Mouse (Mus musculus) liver, embryonic 15.5 days (tissue): Measurements from ENCODE around the gene Sept9. TPM values are rescaled to one million over a fixed set of nuclear protein-coding genes. Genes with fewer than 3 reads are reported as not detected.

Source experiments
- ATAC-seq: fragments of 200-750 bp; cut with Nextera tagmentation; 2 replicates; pipeline ENCODE4 v1.8.0; 2017; ENCODE audit warnings: moderate number of reproducible peaks, mild to moderate bottlenecking, moderate library complexity; ENCODE audit not compliant: insufficient read depth
- H3K27ac ChIP-seq: fragments of 300-500 bp; sonication (generic); replicated peaks from 2 replicates; pipeline ENCODE4 v1.5.1; 2015; ENCODE audit warnings: mild to moderate bottlenecking, inconsistent platforms
- H3K27me3 ChIP-seq: fragments of 300-500 bp; sonication (generic); 2 replicates; pipeline ENCODE4 v1.6.1; 2015; ENCODE audit warnings: mild to moderate bottlenecking, inconsistent platforms
- H3K36me3 ChIP-seq: fragments of 300-500 bp; sonication (generic); replicated peaks from 2 replicates; pipeline ENCODE4 v1.6.1; 2015; ENCODE audit warnings: moderate library complexity, mild to moderate bottlenecking, inconsistent platforms
- H3K4me1 ChIP-seq: fragments of 300-500 bp; sonication (generic); replicated peaks from 2 replicates; pipeline ENCODE4 v1.6.1; 2015; ENCODE audit warnings: inconsistent platforms
- H3K4me2 ChIP-seq: fragments of 300-500 bp; sonication (generic); 2 replicates; pipeline ENCODE4 v1.6.1; 2015; ENCODE audit warnings: moderate library complexity, mild to moderate bottlenecking, inconsistent platforms
- H3K4me3 ChIP-seq: fragments of 300-500 bp; sonication (generic); replicated peaks from 2 replicates; pipeline ENCODE4 v1.5.1; 2015; ENCODE audit warnings: mild to moderate bottlenecking, inconsistent platforms
- H3K9ac ChIP-seq: fragments of 300-500 bp; sonication (generic); 2 replicates; pipeline ENCODE4 v1.6.1; 2015; ENCODE audit warnings: moderate library complexity, mild to moderate bottlenecking, inconsistent platforms
- H3K9me3 ChIP-seq: fragments of 300-500 bp; sonication (generic); replicated peaks from 2 replicates; pipeline ENCODE4 v1.6.1; 2016; ENCODE audit warnings: inconsistent platforms
- WGBS: fragments of 180-500 bp; shearing (Covaris S2); methylation state at CpG from one replicate; pipeline ENCODE4 v1.1.7; 2015; ENCODE audit warnings: mixed read lengths; ENCODE audit not compliant: insufficient replicate concordance; 5-methylcytosine and 5-hydroxymethylcytosine counted together
- polyA plus RNA-seq: library from polyadenylated mRNA; unstranded; fragments of >200 nt; fragmentation: Nextera tagmentation; extraction: Ambion mirVana; gene quantifications from 2 replicates; pipeline ENCODE4 v1.2.1, GENCODE M21; 2015

Gene Sept9
- polyA plus RNA-seq, 1 experiment from 2014 or later = 41.0 TPM

GRCm38 (mm10) chr11:117392251-117392650 is 192.8 kb downstream of the Sept9 start:
- Histone ChIP-seq H3K27ac (no peak overlapping the region), H3K4me1 (peaks cover 24% of the 10 kb centered on the region), H3K4me3 (no peak overlapping the region), H3K27me3 (peaks cover 53% of the 10 kb centered on the region), H3K9me3 (no peaks in the 10 kb centered on the region), H3K4me2 (no peak overlapping the region), H3K36me3 (no peaks in the 10 kb centered on the region), H3K9ac (no peak overlapping the region)
- no peak for ATAC-seq
- 68% methylated on average over 2 of the region's 2 CpGs for WGBS

- H3K9ac ChIP-seq = no peak overlapping the region
- H3K4me3 ChIP-seq = no peak overlapping the region
- ATAC-seq = no peak
- H3K9me3 ChIP-seq = no peaks in the 10 kb centered on the region
- no peaks in the 10 kb centered on the region for H3K36me3 ChIP-seq
- H3K27ac ChIP-seq = no peak overlapping the region
- H3K27me3 ChIP-seq = peaks cover 60% of the 10 kb centered on the region
- H3K4me1 ChIP-seq = peaks cover 24% of the 10 kb centered on the region
- 50% methylated on average over 4 of the region's 4 CpGs for WGBS
- no peak overlapping the region for H3K4me2 ChIP-seq
Measured at GRCm38 (mm10) chr11:117393715-117394114, 194.3 kb downstream of the Sept9 start.

GRCm38 (mm10) chr11:117394230-117395137 is 195.0 kb downstream of the Sept9 start:
- Histone ChIP-seq H3K36me3 (no peaks in the 10 kb centered on the region), H3K9me3 (no peaks in the 10 kb centered on the region), H3K27me3 (peaks cover 67% of the 10 kb centered on the region), H3K9ac (no peak overlapping the region), H3K4me1 (peaks cover 24% of the 10 kb centered on the region), H3K4me3 (no peak overlapping the region), H3K27ac (no peak overlapping the region), H3K4me2 (no peak overlapping the region)
- 1% methylated on average over 34 of the region's 34 CpGs for WGBS
- ATAC-seq = no peak

GRCm38 (mm10) chr11:117395228-117395627 is 195.8 kb downstream of the Sept9 start:
- no peak overlapping the region for H3K4me2 ChIP-seq
- H3K27me3 ChIP-seq = peaks cover 74% of the 10 kb centered on the region
- no peak for ATAC-seq
- WGBS = 3% methylated on average over 9 of the region's 9 CpGs
- H3K9me3 ChIP-seq = no peaks in the 10 kb centered on the region
- H3K4me3 ChIP-seq = no peak overlapping the region
- no peak overlapping the region for H3K27ac ChIP-seq
- H3K4me1 ChIP-seq = peaks cover 17% of the 10 kb centered on the region
- no peak overlapping the region for H3K9ac ChIP-seq
- no peaks in the 10 kb centered on the region for H3K36me3 ChIP-seq

- Histone ChIP-seq H3K36me3 (no peaks in the 10 kb centered on the region), H3K4me2 (no peak overlapping the region), H3K4me1 (0 out of 2 replicates have a peak, but pooled peaks cover 7% of the 10 kb centered on the region), H3K27me3 (peaks cover 82% of the 10 kb centered on the region), H3K9ac (no peak overlapping the region), H3K27ac (no peak overlapping the region), H3K4me3 (no peak overlapping the region), H3K9me3 (no peaks in the 10 kb centered on the region)
- WGBS = 31% methylated on average over 3 of the region's 3 CpGs
- no peak for ATAC-seq
Measured at GRCm38 (mm10) chr11:117396929-117397328, 197.5 kb downstream of the Sept9 start.

GRCm38 (mm10) chr11:117397755-117398154 is 198.3 kb downstream of the Sept9 start:
- no peak overlapping the region for H3K9ac ChIP-seq
- H3K4me1 ChIP-seq = 0 out of 2 replicates have a peak, but pooled peaks cover 7% of the 10 kb centered on the region
- H3K27me3 ChIP-seq = peaks cover 89% of the 10 kb centered on the region
- no peak overlapping the region for H3K4me3 ChIP-seq
- no peaks in the 10 kb centered on the region for H3K9me3 ChIP-seq
- no peak overlapping the region for H3K4me2 ChIP-seq
- H3K36me3 ChIP-seq = no peaks in the 10 kb centered on the region
- ATAC-seq = no peak
- WGBS = 14% methylated on average over 4 of the region's 4 CpGs
- no peak overlapping the region for H3K27ac ChIP-seq

GRCm38 (mm10) chr11:117398191-117398590 is 198.7 kb downstream of the Sept9 start:
- Histone ChIP-seq H3K4me2 (no peak overlapping the region), H3K4me3 (no peak overlapping the region), H3K27me3 (peaks cover 87% of the 10 kb centered on the region), H3K9me3 (no peaks in the 10 kb centered on the region), H3K9ac (no peak overlapping the region), H3K27ac (no peak overlapping the region), H3K4me1 (0 out of 2 replicates have a peak, but pooled peaks cover 7% of the 10 kb centered on the region), H3K36me3 (no peaks in the 10 kb centered on the region)
- WGBS = 25% methylated on average over 7 of the region's 7 CpGs
- no peak for ATAC-seq

- 73% methylated on average over 10 of the region's 10 CpGs for WGBS
- H3K9me3 ChIP-seq = no peaks in the 10 kb centered on the region
- ATAC-seq = no peak
- H3K27ac ChIP-seq = no peak overlapping the region
- H3K4me1 ChIP-seq = 0 out of 2 replicates have a peak, but pooled peaks cover 2% of the 10 kb centered on the region
- H3K4me3 ChIP-seq = no peak overlapping the region
- peaks cover 86% of the 10 kb centered on the region for H3K27me3 ChIP-seq
- H3K9ac ChIP-seq = no peak overlapping the region
- no peaks in the 10 kb centered on the region for H3K36me3 ChIP-seq
- H3K4me2 ChIP-seq = no peak overlapping the region
Measured at GRCm38 (mm10) chr11:117401583-117402367, 202.3 kb downstream of the Sept9 start.

- Histone ChIP-seq H3K4me3 (no peak overlapping the region), H3K27ac (no peak overlapping the region), H3K27me3 (peaks cover 86% of the 10 kb centered on the region), H3K4me1 (peaks cover 6% of the 10 kb centered on the region), H3K36me3 (no peaks in the 10 kb centered on the region), H3K4me2 (no peak overlapping the region), H3K9ac (no peak overlapping the region), H3K9me3 (no peaks in the 10 kb centered on the region)
- no peak for ATAC-seq
- WGBS = 67% methylated on average over 11 of the region's 11 CpGs
Measured at GRCm38 (mm10) chr11:117402550-117402949, 203.1 kb downstream of the Sept9 start.

- Histone ChIP-seq H3K9ac (no peak overlapping the region), H3K36me3 (no peaks in the 10 kb centered on the region), H3K4me3 (no peak overlapping the region), H3K27ac (no peak overlapping the region), H3K27me3 (peaks cover 86% of the 10 kb centered on the region), H3K9me3 (no peaks in the 10 kb centered on the region), H3K4me1 (peaks cover 12% of the 10 kb centered on the region), H3K4me2 (no peak overlapping the region)
- 39% methylated on average over 6 of the region's 6 CpGs for whole genome bisulfite sequencing
- ATAC-seq = no peak
Measured at GRCm38 (mm10) chr11:117403073-117403472, 203.6 kb downstream of the Sept9 start.

- no peak for ATAC-seq
- WGBS = 20% methylated on average over 7 of the region's 7 CpGs
- no peak overlapping the region for H3K4me3 ChIP-seq
- no peak overlapping the region for H3K27ac ChIP-seq
- H3K9me3 ChIP-seq = no peaks in the 10 kb centered on the region
- peaks cover 17% of the 10 kb centered on the region for H3K4me1 ChIP-seq
- H3K36me3 ChIP-seq = no peaks in the 10 kb centered on the region
- H3K4me2 ChIP-seq = no peak overlapping the region
- H3K9ac ChIP-seq = no peak overlapping the region
- peaks cover 86% of the 10 kb centered on the region for H3K27me3 ChIP-seq
Measured at GRCm38 (mm10) chr11:117403781-117404180, 204.3 kb downstream of the Sept9 start.
